Comparison of ENCODE assay signal across 12 mouse cellular contexts in the genomic region with DNA sequence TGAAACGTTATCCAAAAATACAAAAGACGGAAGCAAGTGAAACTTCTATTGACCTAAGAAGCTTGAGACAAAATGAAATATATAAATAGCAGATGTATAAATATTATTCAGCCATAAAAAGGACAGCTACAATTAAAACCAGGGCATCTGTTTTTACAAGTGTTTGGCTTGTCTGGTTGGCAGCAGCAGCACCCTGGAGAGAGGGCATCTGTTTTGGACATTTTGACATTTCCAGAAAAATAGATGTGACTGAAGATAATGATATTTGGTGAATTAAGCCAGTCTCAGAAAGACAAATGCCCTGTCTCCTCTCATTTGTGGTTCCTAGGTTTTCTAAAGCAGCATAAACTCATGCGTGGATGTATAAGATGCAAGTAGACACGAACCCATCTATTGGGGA.
"Had no signal": no experiment of that assay in that cellular context is flagged by ENCODE, and none has a peak within 500 bp of the region (broad histone marks: within the 10 kb centered on the region; RNA-seq: fewer than 3 reads in every experiment).

No protein-coding gene starts in this region.

- DNase-seq: lung, embryonic 14.5 days; lung, postnatal 10 days; lung, postnatal 4 days; midbrain, embryonic 14.5 days; retina, postnatal 1 day; right cerebral cortex, adult 18-20 months; right cerebral cortex, postnatal 25 days; right cerebral cortex, postnatal 4 days; spleen, adult 18-20 months; thymus, adult 18-20 months; thymus, postnatal 14 days; thymus, postnatal 36 days had no signal
